Mouse (Mus musculus) stomach, embryonic 15.5 days (tissue): ENCODE measurements around the gene Cda. TPM values are rescaled to one million over a fixed set of nuclear protein-coding genes. Genes with fewer than 3 reads are reported as not detected.
A peak's percentile ranks its signal among the peaks of the same experiment; 100 is the strongest.

Experiments used
- ATAC-seq: fragments of 200-750 bp; cut with Nextera tagmentation; 2 replicates; pipeline ENCODE4 v1.8.0; 2017; ENCODE audit warnings: low read depth, moderate number of reproducible peaks, moderate TSS enrichment; ENCODE audit not compliant: insufficient read depth, low FRiP score
- H3K27ac ChIP-seq: fragments of 300-500 bp; sonication (generic); 2 replicates; pipeline ENCODE4 v1.5.1; 2015; ENCODE audit warnings: mild to moderate bottlenecking, inconsistent platforms
- H3K27me3 ChIP-seq: fragments of 300-500 bp; sonication (generic); replicated peaks from 2 replicates; pipeline ENCODE4 v1.6.1; 2015; ENCODE audit warnings: inconsistent platforms
- H3K36me3 ChIP-seq: fragments of 300-500 bp; sonication (generic); 2 replicates; pipeline ENCODE4 v1.6.1; 2015; ENCODE audit warnings: inconsistent platforms
- H3K4me1 ChIP-seq: fragments of 300-500 bp; sonication (generic); 2 replicates; pipeline ENCODE4 v1.6.1; 2015; ENCODE audit warnings: inconsistent platforms
- H3K4me2 ChIP-seq: fragments of 300-500 bp; sonication (generic); 2 replicates; pipeline ENCODE4 v1.6.1; 2015; ENCODE audit warnings: mild to moderate bottlenecking, inconsistent platforms
- H3K4me3 ChIP-seq: fragments of 300-500 bp; sonication (generic); replicated peaks from 2 replicates; pipeline ENCODE4 v1.5.1; 2015; ENCODE audit warnings: inconsistent platforms
- H3K9ac ChIP-seq: fragments of 300-500 bp; sonication (generic); 2 replicates; pipeline ENCODE4 v1.6.1; 2015; ENCODE audit warnings: inconsistent platforms
- H3K9me3 ChIP-seq: fragments of 300-500 bp; sonication (generic); 2 replicates; pipeline ENCODE4 v1.6.1; 2016; ENCODE audit warnings: inconsistent platforms
- WGBS: fragments of 180-500 bp; shearing (Covaris S2); methylation state at CpG from one replicate; pipeline ENCODE4 v1.1.7; 2015; 5-methylcytosine and 5-hydroxymethylcytosine counted together
- polyA plus RNA-seq: library from polyadenylated mRNA; unstranded; fragments of >200 nt; fragmentation: Nextera tagmentation; extraction: Ambion mirVana; gene quantifications from 2 replicates; pipeline ENCODE4 v1.2.1, GENCODE M21; 2015

The Cda gene
- polyA plus RNA-seq: 14.5 and 19.3 TPM in 2 replicates

DNA sequence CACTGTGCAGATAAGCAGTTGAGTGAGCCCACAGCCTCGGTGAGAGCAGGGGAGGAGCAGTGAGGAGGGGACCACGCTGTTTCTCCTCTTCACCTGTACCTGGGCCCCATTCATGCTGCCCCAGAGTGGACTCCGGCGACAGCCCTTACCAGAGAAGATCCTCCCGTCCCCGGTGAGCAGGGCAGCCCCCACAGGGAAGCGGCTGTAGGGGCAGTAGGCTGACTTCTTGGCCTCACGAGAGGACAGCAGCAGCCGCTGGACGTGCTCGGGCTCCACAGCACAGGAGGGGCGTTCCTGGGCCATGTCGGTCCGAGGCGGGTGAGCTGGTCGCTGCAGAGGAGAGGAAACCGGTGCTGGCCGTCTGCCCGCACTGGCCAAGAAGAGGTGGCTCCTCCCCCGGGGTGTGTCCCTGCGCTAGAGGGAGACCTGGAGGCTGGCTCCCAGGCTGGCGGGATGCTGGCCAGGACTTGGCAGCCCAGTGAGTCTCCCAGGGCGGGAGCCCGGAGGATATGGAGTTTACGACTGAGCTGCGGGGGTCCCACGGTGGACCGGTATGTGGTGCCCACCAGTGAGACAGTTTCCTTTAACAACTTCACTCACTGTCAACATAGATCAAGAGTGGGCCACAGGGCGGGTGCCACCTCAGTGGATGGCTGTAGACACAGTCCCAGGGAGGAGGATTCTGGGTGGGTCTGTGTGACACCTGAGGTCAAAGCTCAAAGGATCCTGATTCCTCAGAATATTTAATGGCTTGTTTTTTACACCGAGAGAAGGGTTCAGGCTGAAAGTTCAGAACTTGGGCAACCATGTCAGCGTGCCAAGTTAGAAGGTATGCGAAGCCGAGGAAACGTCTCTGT lies at the start of gene Cda:
Cda (minus strand) TSS at position 352 of the 857 bp plus-strand sequence.
- ATAC-seq: peak; percentile 94
- WGBS: 7% methylated on average over 34 of the region's 34 CpGs
- Histone ChIP-seq H3K36me3 (no peaks in the 10 kb centered on the region), H3K27me3 (no peaks in the 10 kb centered on the region), H3K27ac (peak within 1 kb of the TSS; percentile 6; the same call in 1 of the 2 replicates), H3K4me3 (peak within 1 kb of the TSS; percentile 40), H3K9ac (peak within 1 kb of the TSS; percentile 34), H3K4me2 (peak within 1 kb of the TSS; percentile 68), H3K4me1 (peaks cover 13% of the 10 kb centered on the region; the same call in 1 of the 2 replicates), H3K9me3 (no peaks in the 10 kb centered on the region)

DNA sequence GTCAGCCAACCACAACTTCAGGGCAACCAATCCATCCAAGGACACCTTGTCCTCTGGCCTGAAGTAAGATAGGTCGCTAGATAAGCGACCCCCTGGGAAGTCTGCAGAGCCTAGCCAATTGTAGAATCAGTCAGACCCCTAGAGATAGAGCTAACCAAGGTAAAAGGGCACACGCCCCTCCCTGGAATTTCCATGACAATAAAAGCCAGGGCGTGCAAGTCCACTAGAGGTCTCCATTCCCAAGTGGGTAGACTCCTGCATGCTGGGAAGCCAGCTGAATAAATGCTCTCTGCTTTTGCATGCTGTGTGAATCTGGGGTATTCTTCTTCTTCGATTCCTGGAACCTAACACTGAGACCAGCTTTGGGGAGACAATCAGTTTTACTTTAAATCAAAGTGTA lies 48.6 kb upstream of the Cda start:
- H3K9ac ChIP-seq: no peak overlapping the region
- H3K4me2 ChIP-seq: no peak overlapping the region
- no peaks in the 10 kb centered on the region for H3K36me3 ChIP-seq
- H3K27me3 ChIP-seq: 0 out of 2 replicates have a peak, but pooled peaks cover 3% of the 10 kb centered on the region
- H3K4me3 ChIP-seq: no peak overlapping the region
- no peak overlapping the region for H3K27ac ChIP-seq
- peaks cover 3% of the 10 kb centered on the region; the same call in 1 of the 2 replicates for H3K4me1 ChIP-seq
- 60% methylated on average over 5 of the region's 5 CpGs for WGBS
- no peaks in the 10 kb centered on the region for H3K9me3 ChIP-seq
- no peak for ATAC-seq

DNA sequence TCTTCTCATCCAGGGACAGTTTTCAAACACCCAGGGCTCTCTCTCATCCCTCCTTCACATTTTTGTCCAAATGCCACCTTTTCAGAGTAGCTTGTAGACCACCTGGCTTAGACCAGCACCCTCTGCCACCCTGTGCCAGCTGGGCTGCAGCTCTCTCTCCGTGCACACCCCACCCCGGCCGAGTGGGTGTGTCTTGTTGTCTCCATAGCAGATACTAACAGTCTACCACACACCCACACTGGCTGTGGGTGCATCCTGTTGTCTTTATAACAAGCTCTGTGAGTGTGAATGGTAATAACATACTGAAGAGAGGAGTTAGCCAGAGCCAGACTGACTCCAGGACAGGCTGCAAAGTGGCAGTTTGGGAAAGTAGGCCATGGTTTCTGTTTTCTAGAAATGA lies 48.2 kb upstream of the Cda start:
- no peak for ATAC-seq
- Histone ChIP-seq H3K9me3 (no peaks in the 10 kb centered on the region), H3K4me2 (no peak overlapping the region), H3K4me3 (no peak overlapping the region), H3K9ac (no peak overlapping the region), H3K27ac (no peak overlapping the region), H3K27me3 (peaks cover 3% of the 10 kb centered on the region; the same call in 1 of the 2 replicates), H3K36me3 (no peaks in the 10 kb centered on the region), H3K4me1 (peaks cover 3% of the 10 kb centered on the region; the same call in 1 of the 2 replicates)
- WGBS: 63% methylated on average over 3 of the region's 3 CpGs

DNA sequence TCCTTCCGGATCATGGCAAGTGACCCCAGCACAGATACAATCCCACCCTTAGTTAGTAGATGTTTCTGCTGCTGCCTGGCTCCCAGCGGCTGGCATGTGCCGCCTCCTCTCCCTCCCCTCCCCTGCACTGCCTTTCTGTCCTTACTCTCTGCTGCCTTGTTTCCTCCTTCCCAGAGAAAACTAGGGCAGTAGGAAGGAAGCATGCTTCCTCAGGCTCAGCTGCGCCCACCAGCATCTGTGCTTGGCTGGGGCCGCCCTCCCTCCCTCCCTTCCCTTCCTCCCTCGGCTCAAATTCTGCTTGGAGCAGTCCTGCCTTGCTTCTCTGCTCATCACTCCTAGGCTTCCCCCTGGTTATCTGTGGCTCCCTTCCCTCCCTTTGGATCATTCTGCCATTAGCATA lies 46.9 kb upstream of the Cda start:
- Histone ChIP-seq H3K4me1 (peaks cover 3% of the 10 kb centered on the region; the same call in 1 of the 2 replicates), H3K27ac (no peak overlapping the region), H3K4me3 (no peak overlapping the region), H3K4me2 (no peak overlapping the region), H3K27me3 (peaks cover 4% of the 10 kb centered on the region; the same call in 1 of the 2 replicates), H3K9ac (no peak overlapping the region), H3K36me3 (no peaks in the 10 kb centered on the region), H3K9me3 (no peaks in the 10 kb centered on the region)
- WGBS: 21% methylated on average over 6 of the region's 6 CpGs
- no peak for ATAC-seq

DNA sequence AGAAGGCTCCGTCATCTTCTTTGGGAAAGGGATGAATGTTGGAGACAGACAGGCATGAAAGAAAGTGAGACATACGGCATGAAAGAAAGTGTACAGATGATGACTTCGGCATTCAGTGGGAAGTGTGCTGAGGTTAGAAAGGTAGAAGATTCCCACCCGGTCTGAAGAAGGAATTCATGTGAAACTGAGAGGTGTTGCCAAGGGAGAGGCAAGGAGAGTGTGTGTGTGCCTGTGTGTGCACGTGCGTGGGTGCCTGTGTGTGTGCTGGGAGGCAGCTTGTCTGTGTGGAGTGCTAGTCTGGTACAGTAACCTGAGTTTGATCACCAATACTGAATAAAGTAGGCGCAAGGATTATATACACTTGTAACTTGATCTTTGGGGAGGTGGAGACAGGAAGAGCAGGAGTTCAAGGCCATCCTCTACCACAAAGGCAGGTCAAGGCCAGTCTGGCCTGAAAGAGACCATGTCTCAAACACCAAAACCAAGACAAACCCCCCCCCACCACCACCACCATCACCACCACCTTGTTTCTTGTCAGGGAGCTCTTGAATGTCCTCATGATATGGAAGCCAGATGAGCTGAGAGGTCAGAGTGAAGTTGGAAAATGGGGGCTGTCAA lies 43.8 kb upstream of the Cda start:
- no peaks in the 10 kb centered on the region for H3K36me3 ChIP-seq
- H3K4me1 ChIP-seq: peaks cover 3% of the 10 kb centered on the region; the same call in 1 of the 2 replicates
- H3K27ac ChIP-seq: no peak overlapping the region
- no peak for ATAC-seq
- WGBS: 37% methylated on average over 7 of the region's 7 CpGs
- no peak overlapping the region for H3K4me3 ChIP-seq
- H3K4me2 ChIP-seq: no peak overlapping the region
- H3K9me3 ChIP-seq: no peaks in the 10 kb centered on the region
- no peak overlapping the region for H3K9ac ChIP-seq
- peaks cover 2% of the 10 kb centered on the region; the same call in 1 of the 2 replicates for H3K27me3 ChIP-seq

DNA sequence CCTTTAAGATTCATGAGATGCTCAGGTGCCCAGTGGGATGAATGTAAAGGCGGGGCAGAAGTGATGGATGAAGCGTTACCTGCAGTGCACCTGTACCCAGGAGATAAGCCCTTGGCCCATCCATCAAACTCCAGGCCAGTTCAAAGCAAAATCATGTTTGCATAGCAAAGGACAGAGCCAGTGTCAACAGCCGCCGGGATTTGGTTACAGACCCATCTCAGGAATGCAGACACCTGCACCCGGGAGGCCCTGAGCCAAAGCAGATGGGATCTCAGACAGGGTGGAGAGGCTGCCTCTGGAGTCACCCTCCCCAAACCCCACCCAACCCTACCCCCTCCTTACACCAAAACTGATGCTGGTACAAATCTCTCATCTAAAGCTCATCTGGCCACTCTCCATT lies 43.2 kb upstream of the Cda start:
- Histone ChIP-seq H3K9me3 (no peaks in the 10 kb centered on the region), H3K4me3 (no peak overlapping the region), H3K36me3 (no peaks in the 10 kb centered on the region), H3K9ac (no peak overlapping the region), H3K27ac (no peak overlapping the region), H3K27me3 (peaks cover 2% of the 10 kb centered on the region; the same call in 1 of the 2 replicates), H3K4me1 (peaks cover 3% of the 10 kb centered on the region; the same call in 1 of the 2 replicates), H3K4me2 (no peak overlapping the region)
- ATAC-seq: no peak
- 9% methylated on average over 5 of the region's 5 CpGs for WGBS

DNA sequence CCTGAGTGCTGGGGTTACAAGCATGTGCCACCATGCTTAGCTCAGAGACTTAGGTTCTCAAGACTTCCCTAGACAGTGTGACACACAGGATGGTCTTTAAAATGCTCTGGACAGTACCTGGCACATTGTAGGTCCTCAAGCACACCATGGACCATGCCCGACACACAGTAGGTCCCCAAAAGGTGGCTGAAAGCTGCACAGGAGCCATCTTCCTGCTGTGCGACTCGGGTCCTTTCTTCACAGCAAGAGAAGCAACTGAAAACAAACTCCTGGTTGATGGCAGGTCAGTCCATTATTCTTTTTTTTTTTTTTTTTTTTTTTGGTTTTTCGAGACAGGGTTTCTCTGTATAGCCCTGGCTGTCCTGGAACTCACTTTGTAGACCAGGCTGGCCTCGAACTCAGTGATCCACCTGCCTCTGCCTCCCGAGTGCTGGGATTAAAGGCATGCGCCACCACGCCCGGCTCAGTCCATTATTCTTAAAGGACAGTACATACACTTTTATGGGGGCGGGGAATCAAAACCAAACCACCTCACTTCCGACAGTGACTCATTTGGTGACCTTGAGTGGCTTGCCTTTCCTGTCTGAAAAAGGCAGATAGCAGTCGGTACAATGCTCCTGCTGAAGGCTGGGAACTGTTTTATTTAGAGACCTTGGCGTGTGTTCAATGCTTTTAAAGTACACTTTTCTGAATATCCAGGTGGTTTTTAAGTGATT lies 39.8 kb upstream of the Cda start:
- Histone ChIP-seq H3K36me3 (no peaks in the 10 kb centered on the region), H3K9ac (no peak overlapping the region), H3K4me2 (no peak overlapping the region), H3K4me3 (no peak overlapping the region), H3K27me3 (peaks cover 2% of the 10 kb centered on the region; the same call in 1 of the 2 replicates), H3K4me1 (no peaks in the 10 kb centered on the region), H3K9me3 (no peaks in the 10 kb centered on the region), H3K27ac (peak overlapping the region; percentile 48)
- WGBS: 55% methylated on average over 12 of the region's 13 CpGs
- ATAC-seq: 0 out of 2 replicates have a peak, but pooled peaks have one; percentile 43

DNA sequence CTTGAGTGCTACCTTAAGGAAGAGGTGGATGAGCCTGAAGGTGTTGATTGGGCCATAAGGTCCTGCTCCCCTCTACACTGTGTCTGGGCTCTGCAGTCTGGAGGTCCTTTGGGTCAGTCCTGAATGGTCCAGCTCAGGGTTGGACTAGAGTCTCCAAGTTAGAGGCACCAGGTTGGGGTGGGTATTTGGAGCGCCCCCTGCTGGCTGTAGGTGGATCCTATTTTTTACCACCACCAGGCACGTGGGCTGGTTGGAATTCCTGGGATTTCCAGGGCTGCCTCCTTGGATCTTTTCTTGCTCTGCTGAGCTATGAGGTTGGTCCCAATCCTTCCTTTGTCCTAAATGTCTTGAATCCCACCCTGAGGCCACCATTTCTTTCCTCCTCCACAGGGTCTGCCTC lies 37.0 kb upstream of the Cda start:
- 6% methylated on average over 2 of the region's 2 CpGs for WGBS
- no peaks in the 10 kb centered on the region for H3K9me3 ChIP-seq

DNA sequence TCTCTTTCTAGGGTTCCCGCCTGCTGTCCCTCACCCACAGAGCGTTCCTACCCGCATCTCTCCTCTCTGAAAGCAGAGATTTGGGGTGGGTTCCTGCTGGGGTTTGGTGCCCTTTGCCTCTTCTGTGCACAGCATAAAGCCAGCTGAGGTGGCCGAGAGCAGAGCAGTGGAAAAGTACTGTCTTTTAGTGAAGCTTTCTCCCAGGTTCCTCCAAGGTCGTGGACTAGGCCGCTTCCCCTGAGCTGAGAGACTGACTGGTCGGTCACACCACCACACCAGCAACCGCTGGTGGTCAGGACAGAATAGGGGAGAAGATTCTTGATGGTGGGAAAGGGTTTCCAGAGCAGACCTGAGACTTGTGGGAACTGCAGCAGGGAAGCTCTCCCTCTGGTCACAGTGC lies 28.9 kb upstream of the Cda start:
- peaks cover 15% of the 10 kb centered on the region for H3K4me1 ChIP-seq
- H3K36me3 ChIP-seq: no peaks in the 10 kb centered on the region
- peak overlapping the region; percentile 72 for H3K4me2 ChIP-seq
- peak overlapping the region; percentile 37 for H3K4me3 ChIP-seq
- no peak overlapping the region for H3K27ac ChIP-seq
- no peak overlapping the region for H3K9ac ChIP-seq
- no peak for ATAC-seq
- peaks cover 55% of the 10 kb centered on the region for H3K27me3 ChIP-seq
- no peaks in the 10 kb centered on the region for H3K9me3 ChIP-seq
- WGBS: 8% methylated on average over 8 of the region's 8 CpGs

More for the DNA sequence above, 37.0 kb upstream of the Cda start:
- H3K4me2 ChIP-seq: no peak overlapping the region
- H3K4me3 ChIP-seq: no peak overlapping the region
- H3K36me3 ChIP-seq: no peaks in the 10 kb centered on the region
- H3K27ac ChIP-seq: no peak overlapping the region
- H3K9ac ChIP-seq: no peak overlapping the region
- ATAC-seq: no peak
- H3K4me1 ChIP-seq: no peaks in the 10 kb centered on the region
- no peaks in the 10 kb centered on the region for H3K27me3 ChIP-seq

DNA sequence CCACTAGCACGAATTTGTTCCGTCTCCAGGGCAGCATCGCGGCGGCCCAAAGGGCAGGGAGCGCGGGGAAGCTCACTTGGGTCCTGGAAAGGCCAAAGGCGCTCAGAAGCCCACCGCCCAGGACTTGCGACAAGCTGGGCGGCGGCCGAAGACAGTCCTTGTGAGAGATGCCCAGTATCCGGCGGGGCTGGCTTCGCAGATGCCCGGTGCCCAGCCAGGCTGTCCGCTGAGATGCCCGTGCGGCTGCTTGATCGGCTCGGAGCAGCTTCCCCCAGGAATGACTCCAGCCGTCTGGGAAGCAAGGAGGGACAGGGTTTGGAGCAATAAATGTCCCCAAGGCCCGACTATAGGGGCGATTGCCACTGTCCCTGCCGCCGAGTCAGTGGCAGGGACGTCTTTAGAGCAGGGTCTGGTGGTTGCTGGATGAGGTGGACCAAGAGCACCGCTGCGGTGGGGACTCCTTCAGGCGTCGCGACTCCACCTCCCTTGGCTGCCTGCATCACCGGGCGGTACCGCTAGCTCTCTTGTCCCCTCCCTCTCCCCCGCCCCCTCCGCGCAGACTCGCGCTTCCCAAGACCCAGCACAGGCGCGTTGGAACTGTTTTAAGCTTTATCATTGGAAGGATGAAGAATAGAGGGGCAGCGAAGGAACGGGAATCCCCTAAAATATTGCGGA lies 28.3 kb upstream of the Cda start, which contains the start of gene Fam43b:
Fam43b (minus strand) TSS at position 558 of the 675 bp plus-strand sequence.
- H3K27ac ChIP-seq: no peak within 1 kb of the TSS
- H3K4me3 ChIP-seq: peak within 1 kb of the TSS; percentile 37
- H3K4me1 ChIP-seq: peaks cover 15% of the 10 kb centered on the region
- no peaks in the 10 kb centered on the region for H3K9me3 ChIP-seq
- H3K36me3 ChIP-seq: no peaks in the 10 kb centered on the region
- peak; percentile 22; the same call in 1 of the 2 replicates for ATAC-seq
- peaks cover 55% of the 10 kb centered on the region for H3K27me3 ChIP-seq
- H3K9ac ChIP-seq: no peak within 1 kb of the TSS
- WGBS: under 1% methylated on average over 46 of the region's 46 CpGs
- peak within 1 kb of the TSS; percentile 72 for H3K4me2 ChIP-seq
